Mouse (Mus musculus): ENCODE measurements around the gene Fam122a.

Gene Fam122a

GRCm38 (mm10) chr19:24454451-24454850 is 22.7 kb downstream of the Fam122a start:
- CTCF ChIA-PET, result no interaction called here

GRCm38 (mm10) chr19:24453379-24453778 is 23.8 kb downstream of the Fam122a start:
- CTCF ChIA-PET, result interaction anchor here in 2 of 4 experiments (2.0 to 2.1 kb wide), 2 partner anchors 152 to 153 kb away, joined by 4 to 7 read pairs; no protein-coding TSS in a partner anchor
- POLR2A ChIA-PET, result interaction anchor here in 2 of 4 experiments (1.0 to 3.3 kb wide), 5 partner anchors 11 to 222 kb away, joined by 3 to 18 read pairs (median 4); partner anchors contain the start of gene Fam122a (in 1 of the 2)

More at GRCm38 (mm10) chr19:24454451-24454850, 22.7 kb downstream of the Fam122a start:
- POLR2A ChIA-PET, result no interaction called here

- ChIA-PET CTCF (interaction anchor here (0.6 to 2.1 kb wide), 10 partner anchors 40 to 417 kb away, joined by 3 to 12 read pairs (median 5); no protein-coding TSS in a partner anchor), POLR2A (interaction anchor here in 3 of 4 experiments (0.6 to 3.3 kb wide), 27 partner anchors 9 to 758 kb away, joined by 3 to 18 read pairs (median 3); partner anchors contain the start of genes Fam122a (in 2 of the 3), Cbwd1 (in 1 of the 3) and Fxn (in 1 of the 3))
Observed at GRCm38 (mm10) chr19:24452441-24452898, 24.7 kb downstream of the Fam122a start.

GRCm38 (mm10) chr19:24451626-24452025 is 25.5 kb downstream of the Fam122a start:
- POLR2A ChIA-PET, result interaction anchor here in 3 of 4 experiments (0.9 to 3.3 kb wide), 16 partner anchors 11 to 510 kb away, joined by 3 to 18 read pairs (median 3); partner anchors contain the start of genes Fam122a (in 2 of the 3), Cbwd1 (in 1 of the 3) and Fxn (in 1 of the 3)
- CTCF ChIA-PET, result interaction anchor here in 3 of 4 experiments (0.5 to 2.1 kb wide), 7 partner anchors 41 to 856 kb away, joined by 4 to 7 read pairs (median 4); no protein-coding TSS in a partner anchor

- ChIA-PET CTCF (interaction anchor here in 2 of 4 experiments (1.3 to 1.9 kb wide), 2 partner anchors 42 to 150 kb away, joined by 4 read pairs; no protein-coding TSS in a partner anchor), POLR2A (interaction anchor here in 2 of 4 experiments (0.9 to 3.3 kb wide), 5 partner anchors 27 to 150 kb away, joined by 3 to 18 read pairs (median 3); partner anchors contain the start of gene Fam122a (in 1 of the 2))
Observed at GRCm38 (mm10) chr19:24450740-24451139, 26.4 kb downstream of the Fam122a start.

- ChIA-PET CTCF (interaction anchor here in 1 of 4 experiments (0.6 kb wide), 1 partner anchor 53 kb away, joined by 7 read pairs; no protein-coding TSS in a partner anchor), POLR2A (interaction anchor here in 1 of 4 experiments (2.1 kb wide), 1 partner anchor 33 kb away, joined by 6 read pairs; the partner anchor contains the start of gene Fam122a)
Observed at GRCm38 (mm10) chr19:24444322-24444721, 32.8 kb downstream of the Fam122a start.

- ChIA-PET CTCF (no interaction called here), POLR2A (interaction anchor here in 1 of 4 experiments (1.7 kb wide), 1 partner anchor 12 kb away, joined by 6 read pairs; no protein-coding TSS in a partner anchor)
Observed at GRCm38 (mm10) chr19:24439715-24440114, 37.4 kb downstream of the Fam122a start.

GRCm38 (mm10) chr19:24434291-24434690 is 42.9 kb downstream of the Fam122a start:
- POLR2A ChIA-PET, result no interaction called here

GRCm38 (mm10) chr19:24432447-24432846 is 44.7 kb downstream of the Fam122a start:
- ChIA-PET POLR2A (interaction anchor here in 1 of 4 experiments (0.6 kb wide), 1 partner anchor 21 kb away, joined by 3 read pairs; no protein-coding TSS in a partner anchor), CTCF (no interaction called here)

More at GRCm38 (mm10) chr19:24434291-24434690, 42.9 kb downstream of the Fam122a start:
- CTCF ChIA-PET, result no interaction called here

- ChIA-PET POLR2A (no interaction called here), CTCF (no interaction called here)
Observed at GRCm38 (mm10) chr19:24431381-24431780, 45.8 kb downstream of the Fam122a start.

GRCm38 (mm10) chr19:24428011-24428410 is 49.1 kb downstream of the Fam122a start:
- ChIA-PET POLR2A (interaction anchor here in 1 of 4 experiments (0.8 kb wide), 1 partner anchor 31 kb away, joined by 3 read pairs; no protein-coding TSS in a partner anchor), CTCF (no interaction called here)

GRCm38 (mm10) chr19:24427258-24427657 is 49.9 kb downstream of the Fam122a start:
- CTCF ChIA-PET, result interaction anchor here in 1 of 4 experiments (0.8 kb wide), 1 partner anchor 208 kb away, joined by 3 read pairs; no protein-coding TSS in a partner anchor
- POLR2A ChIA-PET, result interaction anchor here in 2 of 4 experiments (0.8 to 1.0 kb wide), 2 partner anchors 25 to 32 kb away, joined by 3 to 4 read pairs; no protein-coding TSS in a partner anchor

- POLR2A ChIA-PET, result interaction anchor here in 1 of 4 experiments (1.0 kb wide), 1 partner anchor 26 kb away, joined by 4 read pairs; no protein-coding TSS in a partner anchor
- CTCF ChIA-PET, result interaction anchor here in 1 of 4 experiments (0.8 kb wide), 1 partner anchor 208 kb away, joined by 3 read pairs; no protein-coding TSS in a partner anchor
Observed at GRCm38 (mm10) chr19:24426759-24427181, 50.4 kb downstream of the Fam122a start.
